Mouse (Mus musculus): ENCODE data around the gene Ccdc51.
A peak's percentile ranks its signal among the peaks of the same experiment; 100 is the strongest.

Gene Ccdc51

DNA sequence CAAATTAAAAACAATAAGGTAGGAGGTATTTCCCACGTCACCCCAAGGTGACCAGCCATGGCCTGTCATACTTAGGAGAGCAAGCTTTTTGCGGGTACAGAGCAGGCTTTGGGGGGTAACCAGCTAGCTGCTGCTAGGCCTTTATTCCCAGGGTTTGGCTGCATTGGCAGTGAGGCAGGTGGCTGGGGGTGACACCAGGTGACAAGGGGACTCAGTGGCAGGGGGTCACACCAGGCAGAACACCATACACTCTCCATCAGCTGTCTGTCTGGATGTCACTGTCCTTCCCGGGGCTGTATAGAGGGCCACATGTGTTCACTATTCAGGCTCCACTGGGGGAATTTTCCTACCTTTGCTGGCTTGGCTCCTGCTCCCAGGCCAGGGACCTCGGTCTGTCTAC lies 25.4 kb upstream of the Ccdc51 start:
- DNase-seq (ENCODE audit: low read depth in 1 of 2, low spot score in 2 of 2): no peak

DNA sequence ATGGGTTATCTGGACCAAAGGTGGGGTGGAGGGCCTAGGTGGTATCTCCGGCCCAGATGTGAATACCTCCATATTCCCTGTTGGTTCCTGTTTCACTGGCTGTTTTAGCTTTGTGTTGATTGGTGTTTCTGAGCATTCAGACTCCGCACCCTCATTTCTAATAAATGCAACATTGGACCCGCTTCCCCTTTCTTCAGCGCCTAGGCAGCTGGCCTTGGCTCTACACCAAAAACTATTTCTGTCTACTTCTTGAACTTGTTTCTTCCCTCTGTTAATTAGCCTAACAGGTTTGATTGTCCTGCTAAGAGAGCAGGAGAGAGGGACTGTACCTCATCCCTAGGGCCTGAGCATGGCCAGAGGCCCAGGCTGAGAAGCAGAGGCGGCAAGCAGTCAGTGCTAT lies 24.8 kb upstream of the Ccdc51 start:
- peak; percentile 34 to 36 for DNase-seq (ENCODE audit: low read depth in 1 of 2, low spot score in 2 of 2)

DNA sequence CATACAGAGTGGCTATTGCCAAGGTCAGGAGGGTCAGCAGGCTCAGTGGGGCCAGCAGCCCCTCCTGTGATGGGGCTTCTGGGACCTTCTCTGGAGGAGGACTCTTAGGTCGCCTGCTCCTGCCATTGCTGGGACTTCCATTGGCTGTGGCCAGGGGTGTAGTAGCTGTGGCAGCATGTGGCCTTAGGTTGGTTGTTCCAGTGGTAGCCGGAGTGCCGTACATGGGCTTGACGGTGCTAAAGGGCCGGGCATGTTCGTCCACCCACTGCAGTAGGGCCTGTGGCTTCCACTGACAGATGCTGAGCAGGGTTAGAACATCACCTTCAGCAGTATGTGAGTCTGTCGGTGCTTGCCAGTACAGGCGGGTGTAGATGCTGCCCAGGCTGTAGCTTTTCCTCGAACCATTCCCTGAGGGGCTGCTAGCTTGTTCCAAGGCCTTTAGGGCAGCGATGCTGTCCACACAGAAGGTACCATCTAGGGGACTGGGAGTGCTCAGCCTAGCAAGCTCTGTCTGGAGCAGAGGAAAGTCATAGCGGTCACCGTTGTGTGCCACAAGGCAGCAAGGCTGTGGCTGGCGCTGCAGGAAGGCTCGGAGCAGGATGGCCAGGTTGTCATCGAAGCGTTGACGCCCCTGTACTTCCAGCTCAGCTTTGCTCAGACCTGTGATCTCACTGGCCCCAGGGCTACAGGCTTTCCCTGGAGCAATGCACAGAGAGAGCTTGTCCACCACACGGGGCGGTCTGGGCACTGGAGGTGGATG lies 24.1 kb upstream of the Ccdc51 start:
- DNase-seq (ENCODE audit: low read depth in 1 of 2, low spot score in 2 of 2): no peak

DNA sequence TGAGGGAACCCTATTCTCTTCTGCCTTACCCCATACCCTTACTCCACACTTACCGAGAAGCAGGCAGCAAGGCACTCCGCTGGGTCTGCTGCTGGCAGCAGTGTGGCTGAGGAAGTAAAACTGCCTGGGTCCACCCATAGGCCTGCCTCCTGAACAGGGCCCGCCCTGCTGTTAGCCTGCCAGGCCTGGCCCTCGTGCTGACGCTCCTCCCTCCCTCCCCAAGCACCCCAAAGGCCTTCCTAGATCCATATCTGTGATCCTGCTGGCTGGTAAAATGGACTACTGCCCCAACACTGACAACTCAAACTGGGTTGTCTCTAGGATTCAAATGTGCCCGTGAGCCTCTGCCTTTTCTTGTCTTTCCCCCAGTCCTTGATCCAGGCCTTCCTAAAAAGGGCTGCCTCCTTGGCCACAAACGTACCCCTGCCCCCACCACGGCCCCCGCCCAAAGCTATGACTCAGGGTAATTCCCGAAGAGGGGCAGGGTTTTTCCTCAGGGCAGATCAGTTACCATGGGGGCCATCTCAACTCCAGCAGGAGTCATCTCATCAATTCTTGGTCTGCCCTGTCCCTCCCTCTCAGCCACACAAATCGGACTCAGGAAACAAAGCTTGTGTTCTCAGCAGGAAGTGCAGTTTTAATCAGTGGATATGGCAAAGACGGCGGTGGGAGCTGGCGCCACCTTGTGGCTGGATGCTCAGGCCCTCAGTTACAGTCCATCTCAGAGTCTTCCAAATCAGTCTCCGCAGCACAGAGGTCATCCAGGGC lies 23.0 kb upstream of the Ccdc51 start, which contains the start of gene Trex1:
Gene Trex1, minus strand, starts transcription at position 599 of the 768 bp plus-strand sequence.
- DNase-seq (ENCODE audit: low read depth in 1 of 2, low spot score in 2 of 2): peak; percentile 75 to 86

DNA sequence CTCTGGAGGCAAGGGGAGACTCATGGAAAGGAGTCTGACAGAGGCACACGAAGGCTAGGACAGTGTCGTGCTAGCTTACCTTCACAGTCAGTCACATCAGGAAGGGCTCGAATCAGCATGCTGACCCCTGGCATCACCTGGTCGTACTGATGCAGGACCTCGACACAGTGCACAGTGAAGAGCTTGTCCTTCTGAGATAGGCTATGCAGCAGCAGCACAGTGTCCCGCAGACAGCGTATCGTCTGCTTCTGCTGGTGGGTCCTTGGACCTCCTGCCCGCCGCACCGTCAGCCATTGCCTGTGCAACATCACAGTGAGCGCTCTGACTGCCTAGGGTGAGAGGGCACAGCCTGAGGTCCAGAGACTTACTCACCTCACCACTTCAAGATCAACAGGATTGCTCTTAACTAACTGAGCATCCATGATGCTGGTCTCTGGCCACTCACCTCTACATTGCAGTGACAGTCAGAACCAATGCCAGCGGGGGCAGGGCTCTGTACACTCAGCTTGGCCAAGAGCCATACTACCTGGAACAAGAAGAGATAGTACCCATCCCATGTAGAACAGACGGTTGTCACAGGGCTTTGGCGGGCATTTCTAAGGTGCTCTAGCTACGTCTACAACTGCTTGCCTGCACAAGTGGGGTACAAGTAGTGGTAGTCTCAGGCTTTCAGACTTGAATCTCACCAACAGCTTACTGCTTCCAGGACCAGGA lies 22.0 kb upstream of the Ccdc51 start:
- DNase-seq (ENCODE audit: low read depth in 1 of 2, low spot score in 2 of 2): no peak

DNA sequence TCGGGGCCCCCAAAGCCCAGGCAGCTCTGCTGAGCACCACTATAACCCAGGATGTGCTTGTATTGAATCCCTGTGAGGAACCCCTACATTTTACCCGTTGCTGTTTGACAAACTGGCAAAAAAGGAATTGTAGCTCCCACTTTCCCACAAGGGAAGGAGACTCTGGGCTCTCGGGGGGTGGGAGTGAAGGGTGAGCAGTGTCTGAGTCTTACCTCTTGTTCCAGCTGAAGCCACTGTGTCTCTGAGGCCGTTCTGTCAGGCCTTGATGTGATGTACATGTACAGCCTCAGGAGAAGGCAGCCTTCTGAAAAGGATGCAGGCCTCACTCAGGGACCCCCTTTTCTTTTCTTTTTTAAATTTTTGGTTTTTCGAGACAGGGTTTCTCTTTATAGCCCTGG lies 21.4 kb upstream of the Ccdc51 start:
- DNase-seq (ENCODE audit: low read depth in 1 of 2, low spot score in 2 of 2): no peak

DNA sequence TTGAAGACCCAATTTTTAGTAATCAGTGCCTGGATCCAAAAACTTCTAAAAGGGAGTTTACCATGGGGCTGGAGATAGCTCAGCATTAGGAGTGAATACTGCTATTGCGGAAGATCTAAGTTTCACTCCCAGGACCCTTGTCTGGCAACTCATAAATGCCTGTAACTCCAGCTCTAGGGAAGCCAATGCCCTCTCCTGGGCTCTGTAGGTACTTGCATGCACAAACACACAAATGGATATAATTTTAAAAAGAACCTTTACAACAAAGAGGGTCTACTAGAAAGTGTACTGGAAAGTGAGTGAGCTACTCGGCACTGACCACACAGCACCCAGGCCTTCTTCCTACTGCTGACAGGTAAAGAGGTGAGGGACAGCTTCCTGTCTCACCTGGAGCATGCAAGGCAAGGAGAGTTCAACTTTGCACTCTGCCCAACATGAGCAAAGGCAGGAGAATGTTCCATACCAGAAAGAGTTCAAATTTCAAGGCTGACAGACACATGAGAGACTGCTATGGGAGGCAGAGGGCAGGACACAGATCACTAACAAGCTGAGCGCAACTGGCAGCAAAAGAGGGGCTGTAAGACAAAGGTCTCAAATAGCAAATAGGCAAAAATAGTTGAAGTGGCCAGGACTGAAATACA lies 14.1 kb upstream of the Ccdc51 start:
- no peak for DNase-seq (ENCODE audit: low read depth in 1 of 2, low spot score in 2 of 2)

DNA sequence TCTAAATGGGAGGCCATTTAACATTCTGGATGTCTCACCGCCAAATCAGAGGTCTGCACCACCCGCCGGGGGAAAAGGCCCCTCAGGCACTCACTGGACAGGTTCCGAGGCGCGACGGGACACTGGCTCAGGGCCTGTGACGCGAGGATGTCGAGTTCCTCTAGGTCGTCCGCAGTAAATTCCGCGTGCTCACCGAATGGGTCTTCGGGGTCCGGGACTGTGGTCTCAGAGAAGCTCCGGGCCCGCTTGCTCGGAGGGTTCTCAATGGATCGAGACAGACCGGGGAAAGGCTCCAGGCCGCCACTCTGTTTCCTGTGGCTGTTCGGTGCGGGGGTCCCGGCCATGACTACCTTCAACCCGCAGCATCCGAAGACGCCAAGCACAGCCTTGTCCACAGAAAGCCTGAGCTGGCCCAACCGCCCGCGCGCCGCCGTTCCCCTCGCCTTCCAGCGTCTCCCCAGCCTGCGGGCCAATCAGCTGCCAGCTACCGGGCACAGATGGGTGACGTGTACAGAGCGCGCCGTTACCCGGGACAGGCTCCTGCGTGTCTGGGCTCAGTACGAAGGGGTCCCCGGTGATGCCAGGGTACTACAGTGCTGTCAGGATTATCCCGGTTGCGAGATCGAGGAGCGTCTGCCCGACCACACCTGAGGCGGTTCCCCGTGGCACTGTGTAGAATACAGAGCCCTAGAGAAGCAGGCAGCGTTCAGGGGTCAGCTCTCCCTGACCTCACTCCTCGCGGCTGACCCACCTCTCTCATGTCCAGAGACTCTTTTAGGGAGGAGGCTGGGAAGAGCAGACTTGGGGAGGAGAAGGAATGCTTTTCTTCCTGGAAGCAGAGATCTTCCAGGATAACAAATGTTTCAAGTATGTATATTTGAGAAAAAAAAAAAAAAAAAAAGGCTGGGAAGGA lies 8.4 kb upstream of the Ccdc51 start, which contains the start of gene Atrip:
Gene Atrip, minus strand, starts transcription at position 464 of the 913 bp plus-strand sequence.
- peak; percentile 61 to 77 for DNase-seq (ENCODE audit: low read depth in 1 of 2, low spot score in 2 of 2)

DNA sequence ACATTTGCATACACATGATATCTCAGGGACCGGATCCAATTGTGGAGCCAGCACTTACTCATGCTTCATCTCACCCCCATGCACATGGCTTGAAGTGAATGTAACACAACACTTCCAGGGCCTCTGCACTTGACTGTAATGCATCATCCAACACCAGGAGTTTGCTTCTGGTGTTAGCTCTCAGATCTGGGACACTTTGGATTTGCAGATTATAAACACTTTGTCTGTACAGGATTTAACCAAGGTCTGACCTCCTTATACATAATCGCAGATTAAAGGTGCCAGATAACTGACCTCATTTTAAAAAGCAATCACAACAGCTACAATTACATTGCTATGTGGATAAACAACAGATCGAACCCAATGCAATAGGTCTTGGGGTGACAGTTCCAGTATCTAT lies 1.8 kb upstream of the Ccdc51 start:
- no peak for DNase-seq (ENCODE audit: low read depth in 1 of 2, low spot score in 2 of 2)

DNA sequence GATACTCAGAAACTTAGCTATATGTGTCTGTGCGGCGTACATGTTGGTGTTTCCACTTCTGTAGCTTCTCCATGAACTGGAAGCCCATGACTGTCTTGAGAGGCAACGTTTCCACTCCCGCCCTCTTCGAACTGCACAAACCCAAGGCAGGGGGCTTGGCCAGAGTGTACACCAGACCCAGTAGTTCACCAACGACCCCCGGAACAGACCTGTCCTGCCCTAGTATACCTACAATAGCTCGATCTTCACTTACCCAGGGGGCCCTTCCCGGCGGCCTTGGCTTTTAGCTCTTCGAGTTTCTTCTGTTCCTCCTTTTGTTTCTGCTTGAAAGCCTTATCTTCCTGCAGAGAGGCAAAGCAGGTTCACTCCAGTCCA lies 557 bp upstream of the Ccdc51 start:
- no peak for DNase-seq (ENCODE audit: low read depth in 1 of 2, low spot score in 2 of 2)

DNA sequence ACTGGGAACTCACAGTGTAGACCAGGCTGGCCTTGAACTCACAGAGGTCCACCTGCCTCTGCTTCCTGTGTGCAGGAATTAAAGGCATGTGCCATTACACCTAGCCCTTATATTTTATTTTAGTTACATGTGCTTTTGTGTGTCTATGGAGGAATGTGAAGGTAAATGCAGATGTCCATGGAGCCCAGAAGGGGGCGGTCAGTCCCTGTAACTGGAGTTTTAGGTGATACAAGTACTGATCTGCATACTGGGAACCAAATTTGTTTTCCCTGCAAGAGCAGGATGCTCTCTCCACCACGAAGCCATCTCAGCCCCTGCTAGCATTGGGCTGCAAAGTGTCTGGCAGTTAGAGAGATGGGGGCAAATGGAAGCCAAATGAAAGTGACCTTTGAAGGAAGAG lies 2.6 kb downstream of the Ccdc51 start:
- no peak for DNase-seq (ENCODE audit: low read depth in 1 of 2, low spot score in 2 of 2)

DNA sequence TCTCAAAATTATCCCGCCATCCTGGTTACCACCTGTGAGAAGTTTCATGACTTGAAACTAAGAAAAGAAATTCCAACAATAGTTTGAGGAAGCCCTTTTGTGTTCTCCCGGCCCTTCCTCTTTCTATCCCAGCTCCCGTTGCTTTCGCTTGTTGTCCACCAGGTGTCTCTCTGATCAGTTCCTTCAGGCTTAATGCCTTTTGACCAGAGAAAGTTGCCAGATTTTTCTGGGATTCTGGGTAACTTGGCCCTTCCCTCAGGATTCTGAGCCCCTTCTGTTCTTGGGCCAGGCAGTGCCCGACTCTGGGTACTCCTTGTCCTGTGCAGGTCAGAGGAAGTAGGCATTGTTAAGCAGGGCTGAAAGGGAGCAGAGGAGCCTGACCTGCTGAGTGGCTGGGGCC lies 5.7 kb downstream of the Ccdc51 start:
- DNase-seq (ENCODE audit: low read depth in 1 of 2, low spot score in 2 of 2): no peak

DNA sequence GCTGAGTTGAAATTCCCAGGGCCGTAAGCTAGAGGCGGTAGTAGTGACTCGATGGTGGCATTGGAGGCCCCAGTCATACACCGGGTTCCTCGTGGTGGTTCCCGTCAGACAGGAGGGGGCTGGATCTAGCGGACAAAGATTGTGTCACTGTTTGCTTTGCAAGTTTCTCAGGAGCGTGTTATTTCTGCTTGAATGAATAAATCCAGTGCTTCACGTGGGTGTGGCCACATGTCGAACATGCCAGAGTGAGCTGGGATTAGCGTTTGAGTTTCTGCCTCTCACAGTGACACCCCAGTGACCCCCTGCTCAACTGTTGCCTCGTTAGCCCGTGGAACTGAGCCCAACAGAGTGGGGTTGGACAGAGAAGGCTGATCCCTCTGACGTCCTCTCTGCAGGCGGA lies 8.2 kb downstream of the Ccdc51 start:
- DNase-seq (ENCODE audit: low read depth in 1 of 2, low spot score in 2 of 2): no peak

DNA sequence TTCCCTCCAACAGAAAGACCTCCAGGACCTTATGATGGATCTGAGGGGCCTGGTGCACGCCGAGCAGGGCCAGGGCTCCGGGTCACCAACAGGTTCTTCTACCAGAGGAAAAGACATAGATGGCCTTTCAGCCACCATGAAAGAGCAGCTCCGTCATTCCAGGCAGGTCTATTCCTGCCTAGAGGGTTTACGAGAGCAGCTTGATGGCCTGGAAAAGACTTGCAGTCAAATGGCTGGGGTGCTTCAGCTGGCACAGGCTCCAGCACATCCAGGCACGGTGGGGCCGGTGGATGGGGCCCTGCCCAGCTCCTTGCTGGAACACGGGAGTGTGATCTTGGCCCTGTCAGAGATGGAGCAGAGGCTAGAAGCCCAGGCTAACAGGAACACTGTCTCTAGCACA lies 9.5 kb downstream of the Ccdc51 start:
- DNase-seq (ENCODE audit: low read depth in 1 of 2, low spot score in 2 of 2): no peak

DNA sequence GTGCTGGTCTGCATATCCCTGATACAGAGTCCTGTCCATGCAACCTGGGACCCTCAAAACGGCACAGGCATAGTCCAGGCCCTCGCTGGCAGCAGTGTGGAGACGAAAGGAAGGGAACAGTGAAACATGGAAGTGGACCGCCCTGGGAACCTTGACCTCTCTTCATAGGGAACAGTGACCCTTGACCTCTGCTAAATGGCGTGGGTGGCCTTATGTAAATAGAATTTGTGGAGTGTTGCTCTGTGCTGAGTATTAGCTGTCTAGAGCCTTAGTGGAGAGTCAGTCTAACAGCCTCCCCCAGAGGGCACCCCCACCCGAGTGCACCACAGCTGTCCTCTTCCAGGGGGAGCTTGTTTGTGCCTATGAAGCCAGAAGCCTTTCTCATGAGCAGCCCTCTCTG lies 10.5 kb downstream of the Ccdc51 start:
- DNase-seq (ENCODE audit: low read depth in 1 of 2, low spot score in 2 of 2): no peak

DNA sequence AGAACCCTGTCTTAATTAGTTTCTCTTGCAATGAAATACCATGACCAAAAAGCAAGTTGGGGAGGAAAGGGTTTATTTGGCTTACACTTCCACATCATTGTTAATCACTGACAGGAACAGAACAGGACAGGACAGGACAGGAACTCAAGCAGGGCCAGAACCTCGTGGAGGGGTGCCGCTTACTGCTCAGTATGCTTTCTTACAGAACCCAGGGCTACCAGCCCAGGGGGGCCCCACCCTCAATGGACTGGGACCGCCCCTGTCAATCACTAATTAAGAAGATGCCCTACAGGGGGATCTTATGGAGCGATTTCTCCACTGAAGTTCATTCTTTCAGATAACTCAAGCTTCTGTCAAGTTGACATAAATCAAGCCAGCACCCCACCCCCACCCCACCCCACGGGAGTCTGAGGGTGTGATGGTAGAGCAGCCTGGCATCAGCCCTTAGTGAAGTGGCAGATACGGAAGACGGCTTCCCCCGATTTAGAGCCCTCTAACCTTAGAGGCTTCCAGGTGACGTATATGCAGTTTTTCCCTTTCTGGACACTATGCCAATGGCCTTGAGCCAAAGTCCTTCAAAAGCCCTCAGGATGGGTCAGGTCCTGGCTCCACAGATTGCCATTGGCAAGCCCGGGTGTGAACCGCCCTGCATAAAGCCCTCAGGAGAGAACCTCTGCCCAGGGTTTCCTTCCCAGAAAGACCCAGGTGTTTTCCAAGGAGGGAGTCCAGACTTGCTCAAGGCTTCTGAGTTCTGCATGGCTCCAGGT lies 11.7 kb downstream of the Ccdc51 start:
- DNase-seq (ENCODE audit: low read depth in 1 of 2, low spot score in 2 of 2): no peak

DNA sequence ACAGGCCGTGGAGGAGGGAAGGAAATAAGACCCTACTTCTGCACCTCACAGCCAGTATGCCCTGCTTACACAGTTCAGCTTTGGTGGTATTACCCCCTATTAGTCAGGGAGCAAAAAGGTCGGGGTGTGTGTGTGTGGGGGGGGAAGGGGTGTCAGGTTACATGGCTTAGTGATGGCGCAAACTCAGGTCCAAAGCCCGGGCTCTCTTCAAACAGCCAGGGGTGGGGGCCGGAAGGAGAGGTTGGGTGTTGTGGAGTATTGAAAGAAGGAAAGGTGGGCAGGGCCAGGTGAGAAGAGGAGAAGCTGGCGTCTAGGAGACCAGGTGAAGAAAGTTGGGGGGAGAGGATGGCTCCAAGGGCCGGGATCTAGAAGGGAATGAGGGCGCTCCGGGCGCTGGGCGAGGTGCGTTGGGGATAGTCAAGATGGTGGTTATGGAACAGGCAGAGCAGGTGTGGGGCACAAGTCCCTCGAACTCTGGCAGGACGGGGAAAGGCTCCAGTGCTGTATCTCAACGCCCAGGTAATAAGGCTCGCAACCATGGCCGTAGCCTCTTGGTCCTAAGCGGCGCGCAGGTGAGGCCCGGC lies 12.4 kb downstream of the Ccdc51 start:
- DNase-seq (ENCODE audit: low read depth in 1 of 2, low spot score in 2 of 2): no peak

DNA sequence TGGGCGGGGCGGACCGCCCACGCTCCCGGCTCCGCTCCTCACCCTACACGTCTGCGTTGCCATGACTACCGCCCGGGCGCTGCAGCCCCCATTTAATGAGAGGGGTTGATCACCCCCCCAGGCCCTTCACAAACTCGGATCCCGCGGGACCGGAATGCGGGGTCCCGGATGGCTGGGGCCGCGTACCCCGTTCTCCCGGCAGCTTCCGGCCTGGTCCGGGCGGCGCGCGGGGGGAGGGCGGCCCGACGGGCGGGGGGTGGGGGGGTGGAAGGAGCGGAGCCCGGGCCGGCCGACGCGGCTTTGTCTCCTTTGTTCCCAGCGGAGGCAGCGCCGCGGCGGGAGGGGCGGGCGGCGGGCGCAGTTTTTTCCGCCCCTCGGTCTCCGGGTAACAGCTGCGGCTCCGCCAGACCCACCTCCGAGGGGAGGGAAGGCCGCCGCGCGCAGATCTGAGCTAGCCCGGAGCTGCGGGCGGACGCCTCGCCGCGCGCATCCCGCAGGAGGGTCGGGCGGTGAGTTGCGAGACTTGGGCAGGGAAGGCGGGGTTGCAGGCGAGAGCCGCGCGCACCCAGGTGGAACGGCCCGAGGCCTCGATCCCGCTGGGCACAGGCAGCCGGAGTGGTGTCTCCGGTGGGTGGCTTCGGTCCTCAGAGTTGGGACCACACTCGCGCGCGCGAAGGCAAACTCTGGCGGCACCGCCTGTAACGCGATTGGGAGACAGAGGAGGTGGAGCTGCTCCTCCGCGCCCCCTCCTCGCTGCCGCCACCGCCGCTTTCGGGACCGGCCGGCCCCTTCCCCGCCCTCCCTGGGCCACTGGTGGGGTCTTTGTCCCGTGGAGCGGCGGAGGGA lies 13.1 kb downstream of the Ccdc51 start, which contains the start of gene Plxnb1:
Gene Plxnb1, plus strand, starts transcription at position 253 of the 846 bp plus-strand sequence.
- DNase-seq (ENCODE audit: low read depth in 1 of 2, low spot score in 2 of 2): no peak

Data from monocyte, adult 2 months (primary cell).